Mouse (Mus musculus): ENCODE measurements around the gene Iqsec2. TPM values are rescaled to one million over a fixed set of nuclear protein-coding genes. Genes with fewer than 3 reads are reported as not detected.

The Iqsec2 gene
- total RNA-seq, 4 experiments from 2014 or later = 143 to 160 (median 154) TPM

DNA sequence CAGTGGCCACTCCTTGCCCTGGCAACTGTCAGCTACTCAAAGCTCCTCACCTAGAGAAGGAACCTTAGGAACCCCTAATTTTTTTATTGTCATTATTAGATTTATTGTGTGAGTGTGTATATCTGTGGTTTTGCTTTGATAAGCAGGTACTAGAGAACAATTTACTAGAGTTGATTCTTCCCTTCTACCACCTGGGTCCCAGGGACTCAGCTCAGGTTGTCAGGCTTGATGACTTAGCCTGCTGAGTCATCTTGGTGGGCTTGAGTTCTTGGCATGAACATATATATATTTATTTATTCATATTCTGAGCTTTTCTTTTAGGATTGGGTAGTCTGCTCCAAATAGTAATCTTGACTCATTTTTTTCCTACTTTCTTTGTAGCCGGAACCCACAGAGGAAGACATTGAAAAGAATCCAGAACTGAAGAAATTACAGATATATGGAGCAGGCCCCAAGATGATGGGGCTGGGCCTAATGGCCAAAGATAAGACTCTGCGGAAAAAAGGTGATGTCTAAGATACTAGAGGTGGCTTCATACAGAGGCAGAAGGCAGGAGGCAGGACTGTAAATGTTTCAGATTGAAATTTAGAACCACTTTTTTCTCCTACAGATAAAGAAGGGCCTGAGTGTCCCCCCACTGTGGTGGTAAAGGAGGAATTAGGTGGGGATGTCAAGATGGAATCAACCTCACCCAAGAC is 100.6 kb downstream of the Iqsec2 start:
- DNase-seq (ENCODE audit: low spot score in 2 of 2) = no peak

DNA sequence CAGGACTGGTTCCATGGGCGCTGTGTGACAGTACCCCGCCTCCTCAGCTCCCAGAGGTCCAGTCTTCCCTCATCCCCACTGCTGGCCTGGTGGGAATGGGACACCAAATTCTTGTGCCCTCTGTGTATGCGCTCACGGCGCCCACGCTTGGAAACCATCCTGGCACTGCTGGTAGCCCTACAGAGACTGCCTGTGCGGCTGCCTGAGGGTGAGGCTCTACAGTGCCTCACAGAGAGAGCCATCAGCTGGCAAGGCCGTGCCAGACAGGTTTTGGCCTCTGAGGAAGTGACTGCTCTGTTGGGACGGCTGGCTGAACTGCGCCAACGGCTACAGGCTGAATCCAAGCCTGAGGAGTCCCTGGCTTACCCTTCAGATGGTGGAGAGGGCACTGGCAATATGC is 127.1 kb downstream of the Iqsec2 start:
- DNase-seq (ENCODE audit: low spot score in 2 of 2) = no peak

Other genes with a start within 250 kb of the Iqsec2 start
- 10 to 100 TPM; 47.2 to 53.5 (median 50.3) TPM for gene Hsd17b10, start 142.4 kb upstream of the Iqsec2 start, total RNA-seq (2022)
- under 1 TPM in 2 of 4 experiments, not detected in 2; 0.25 to 0.30 TPM for gene Ribc1, start 128.0 kb upstream of the Iqsec2 start, total RNA-seq (2022)
- gene Smc1a, start 127.8 kb upstream of the Iqsec2 start, total RNA-seq (2022) = 10 to 100 TPM; 50.3 to 57.7 (median 52.3) TPM
- 10 to 100 TPM; 44.8 to 64.3 (median 52.9) TPM for gene Kdm5c, start 88.8 kb downstream of the Iqsec2 start, total RNA-seq (2022)
- 10 to 100 TPM; 47.9 to 60.3 (median 54.7) TPM for gene Kantr, start 183.2 kb downstream of the Iqsec2 start, total RNA-seq (2022)
- 100 to 1,000 TPM; 116 to 139 (median 126) TPM for gene Tspyl2, start 198.2 kb downstream of the Iqsec2 start, total RNA-seq (2022)
- gene Gpr173, start 224.4 kb downstream of the Iqsec2 start, total RNA-seq (2022) = 10 to 100 TPM; 14.3 to 17.8 (median 15.6) TPM

Data from layer of hippocampus, adult 8-10 months (tissue).